Mouse (Mus musculus) lung, adult 2 months (tissue): ENCODE measurements around the gene Tmprss11e.

ENCODE experiments used
- CTCF ChIP-seq: fragments of 200-500 bp; IDR thresholded peaks from 2 replicates; pipeline ENCODE4 v1.5.1; 2011; ENCODE audit warnings: mild to moderate bottlenecking, low read length, control low read depth; ENCODE audit not compliant: insufficient read depth
- POLR2A ChIP-seq: fragments of 200-500 bp; IDR thresholded peaks from 2 replicates; pipeline ENCODE4 v1.6.1; 2011; ENCODE audit warnings: low read depth, mild to moderate bottlenecking, control low read depth, low read length, borderline replicate concordance; ENCODE audit errors: extremely low read depth

- TF ChIP-seq CTCF, result no peak
- no peak for TF ChIP-seq POLR2A
Observed at GRCm38 (mm10) chr5:86741146-86741545, 4.5 kb downstream of the Tmprss11e start.
